Mouse (Mus musculus) CH12.LX (cell line): Measurements from ENCODE around the gene Il12rb1.

Experiments
- CTCF ChIP-seq, 2 experiments: IDR thresholded peaks in 1 of 2; conservative IDR thresholded peaks in 1 of 2; 2 replicates each; pipeline ENCODE4 v1.5.1; 2011 to 2012; ENCODE audit warnings: low read depth in 2 of 2, low read length in 2 of 2, improper control_type of control experiment in 1 of 2, inconsistent platforms in 1 of 2, mild to moderate bottlenecking in 1 of 2, moderate library complexity in 1 of 2
- ELF1 ChIP-seq: IDR thresholded peaks from 2 replicates; pipeline ENCODE4 v1.6.1; 2014; ENCODE audit warnings: low read depth, mild to moderate bottlenecking, inconsistent platforms, low read length, improper control_type of control experiment
- IRF4 ChIP-seq: IDR thresholded peaks from 2 replicates; pipeline ENCODE4 v1.6.1; 2014; ENCODE audit warnings: low read depth, mild to moderate bottlenecking, inconsistent platforms, low read length, improper control_type of control experiment
- POLR2A ChIP-seq: IDR thresholded peaks from 2 replicates; pipeline ENCODE4 v1.6.1; 2011; ENCODE audit warnings: low read depth, mild to moderate bottlenecking, improper control_type of control experiment, low read length
- UBTF ChIP-seq: IDR thresholded peaks from 2 replicates; pipeline ENCODE4 v1.6.1; 2012; ENCODE audit warnings: low read depth, mild to moderate bottlenecking, inconsistent platforms, low read length, improper control_type of control experiment, moderate library complexity
- USF2 ChIP-seq: conservative IDR thresholded peaks from 2 replicates; pipeline ENCODE4 v1.6.1; 2011; ENCODE audit warnings: low read depth, low read length, improper control_type of control experiment

- no peak for TF ChIP-seq IRF4
- no peak for TF ChIP-seq CTCF (conservative IDR thresholded peaks at IDR 0.05 in 1 of 2, IDR thresholded peaks at IDR 0.05 in 1 of 2; ENCODE audit: low read depth in 2 of 2, low read length in 2 of 2)
- no peak for TF ChIP-seq USF2
- no peak for TF ChIP-seq ELF1
- no peak for TF ChIP-seq UBTF
- TF ChIP-seq POLR2A: no peak
Measured at GRCm38 (mm10) chr8:70787941-70788667, 20.1 kb upstream of the Il12rb1 start.
